Mouse (Mus musculus) stomach, postnatal 0 days (tissue): ENCODE measurements around the gene Ash1l. TPM values are rescaled to one million over a fixed set of nuclear protein-coding genes. Genes with fewer than 3 reads are reported as not detected.

ENCODE experiments used
- ATAC-seq: fragments of 200-750 bp; cut with Nextera tagmentation; 2 replicates; pipeline ENCODE4 v1.8.0; 2017; ENCODE audit not compliant: low FRiP score, low TSS enrichment
- DNase-seq: peaks from one replicate; pipeline ENCODE4 v3.0.0-alpha.2; 2016; ENCODE audit warnings: low spot score
- H3K27ac ChIP-seq: fragments of 300-500 bp; sonication (generic); replicated peaks from 2 replicates; pipeline ENCODE4 v1.5.1; 2014; ENCODE audit warnings: mild to moderate bottlenecking, control low read depth
- H3K27me3 ChIP-seq: fragments of 300-500 bp; sonication (generic); 2 replicates; pipeline ENCODE4 v1.6.1; 2014; ENCODE audit warnings: low read length; ENCODE audit not compliant: control insufficient read depth, insufficient read depth
- H3K36me3 ChIP-seq: fragments of 300-500 bp; sonication (generic); 2 replicates; pipeline ENCODE4 v1.6.1; 2014; ENCODE audit warnings: low read length, mixed read lengths; ENCODE audit not compliant: control insufficient read depth, insufficient read depth
- H3K4me1 ChIP-seq: fragments of 300-500 bp; sonication (generic); replicated peaks from 2 replicates; pipeline ENCODE4 v1.6.1; 2014; ENCODE audit warnings: antibody characterized with exemption; ENCODE audit not compliant: control insufficient read depth, insufficient read depth
- H3K4me2 ChIP-seq: fragments of 300-500 bp; sonication (generic); replicated peaks from 2 replicates; pipeline ENCODE4 v1.6.1; 2014; ENCODE audit warnings: low read depth, mild to moderate bottlenecking, control low read depth, moderate library complexity
- H3K4me3 ChIP-seq: fragments of 300-500 bp; sonication (generic); 2 replicates; pipeline ENCODE4 v1.5.1; 2014; ENCODE audit warnings: low read depth, low read length, control low read depth
- H3K9ac ChIP-seq: fragments of 300-500 bp; sonication (generic); 2 replicates; pipeline ENCODE4 v1.6.1; 2014; ENCODE audit warnings: mild to moderate bottlenecking, low read length, control low read depth, mixed read lengths
- H3K9me3 ChIP-seq: fragments of 300-500 bp; sonication (generic); 2 replicates; pipeline ENCODE4 v1.6.1; 2016; ENCODE audit warnings: low read length; ENCODE audit not compliant: control insufficient read depth
- CTCF ChIP-seq: IDR thresholded peaks from 2 replicates; pipeline ENCODE4 v1.5.1; 2016; ENCODE audit warnings: antibody characterized with exemption, low read depth, mild to moderate bottlenecking, moderate library complexity
- EP300 ChIP-seq: optimal IDR thresholded peaks from 2 replicates; pipeline ENCODE3; 2016; ENCODE audit warnings: antibody characterized with exemption
- WGBS: fragments of 180-500 bp; shearing (Covaris S2); extraction: QIAGEN DNeasy Blood & Tissue Kit; methylation state at CpG from one replicate; pipeline ENCODE4 v1.1.7; 2014; 5-methylcytosine and 5-hydroxymethylcytosine counted together
- polyA plus RNA-seq: library from polyadenylated mRNA; unstranded; fragments of >200 nt; fragmentation: Nextera tagmentation; extraction: Ambion mirVana; gene quantifications from 2 replicates; pipeline ENCODE4 v1.2.1, GENCODE M21; 2015

Ash1l gene
- polyA plus RNA-seq = 8.6 and 9.2 TPM in 2 replicates

GRCm38 (mm10) chr3:88950576-88951326, at the start of gene Ash1l, which contains the start of gene Dap3:
Gene Ash1l, plus strand, starts transcription at chr3:88950622.
Gene Dap3, minus strand, starts transcription at chr3:88951181.
- no peaks in the 10 kb centered on the region for H3K9me3 ChIP-seq
- H3K36me3 ChIP-seq = no peaks in the 10 kb centered on the region
- no peaks in the 10 kb centered on the region for H3K27me3 ChIP-seq
- peak within 1 kb of the TSS; percentile 100 for H3K27ac ChIP-seq
- H3K9ac ChIP-seq = peak within 1 kb of the TSS; percentile 94
- peak; percentile 57 for TF ChIP-seq CTCF
- TF ChIP-seq EP300 = no peak
- H3K4me1 ChIP-seq = no peaks in the 10 kb centered on the region
- peak within 1 kb of the TSS; percentile 72 for H3K4me2 ChIP-seq
- H3K4me3 ChIP-seq = peak within 1 kb of the TSS; percentile 82
- ATAC-seq = peak; percentile 82
- DNase-seq = peak; percentile 85
- under 1% methylated on average over 36 of the region's 64 CpGs for WGBS

- no peak for TF ChIP-seq CTCF
- no peak for TF ChIP-seq EP300
- ATAC-seq = no peak
Measured at GRCm38 (mm10) chr3:88904803-88905202, 45.6 kb upstream of the Ash1l start.

GRCm38 (mm10) chr3:88905209-88905608, 45.2 kb upstream of the Ash1l start:
- Histone ChIP-seq H3K27ac (no peak overlapping the region), H3K36me3 (peaks cover 44% of the 10 kb centered on the region), H3K27me3 (no peaks in the 10 kb centered on the region), H3K4me1 (no peaks in the 10 kb centered on the region), H3K9me3 (no peaks in the 10 kb centered on the region), H3K4me2 (no peak overlapping the region), H3K9ac (no peak overlapping the region), H3K4me3 (no peak overlapping the region)
- DNase-seq (no peak), ATAC-seq (no peak)
- TF ChIP-seq EP300 (no peak), CTCF (no peak)
- WGBS = 88% methylated on average over 6 of the region's 6 CpGs

More at GRCm38 (mm10) chr3:88904803-88905202, 45.6 kb upstream of the Ash1l start:
- H3K9me3 ChIP-seq = no peaks in the 10 kb centered on the region
- no peak overlapping the region for H3K9ac ChIP-seq
- peaks cover 44% of the 10 kb centered on the region for H3K36me3 ChIP-seq
- no peak overlapping the region for H3K4me3 ChIP-seq
- H3K4me2 ChIP-seq = no peak overlapping the region
- no peaks in the 10 kb centered on the region for H3K4me1 ChIP-seq
- H3K27me3 ChIP-seq = no peaks in the 10 kb centered on the region
- WGBS = 81% methylated on average over 3 of the region's 3 CpGs
- DNase-seq = no peak
- H3K27ac ChIP-seq = no peak overlapping the region

- peaks cover 49% of the 10 kb centered on the region for H3K36me3 ChIP-seq
- no peak overlapping the region for H3K4me3 ChIP-seq
- H3K9ac ChIP-seq = no peak overlapping the region
- ATAC-seq (no peak), DNase-seq (no peak)
- no peaks in the 10 kb centered on the region for H3K9me3 ChIP-seq
- WGBS = 94% methylated on average over 2 of the region's 2 CpGs
- H3K27ac ChIP-seq = no peak overlapping the region
- TF ChIP-seq CTCF (no peak), EP300 (no peak)
- H3K4me2 ChIP-seq = no peak overlapping the region
- H3K27me3 ChIP-seq = no peaks in the 10 kb centered on the region
- no peaks in the 10 kb centered on the region for H3K4me1 ChIP-seq
Measured at GRCm38 (mm10) chr3:88905741-88906140, 44.7 kb upstream of the Ash1l start.

GRCm38 (mm10) chr3:88906393-88907159, 43.8 kb upstream of the Ash1l start:
- Histone ChIP-seq H3K4me1 (no peaks in the 10 kb centered on the region), H3K27me3 (no peaks in the 10 kb centered on the region), H3K36me3 (peaks cover 52% of the 10 kb centered on the region), H3K4me3 (no peak overlapping the region), H3K9me3 (no peaks in the 10 kb centered on the region), H3K27ac (no peak overlapping the region), H3K4me2 (no peak overlapping the region), H3K9ac (no peak overlapping the region)
- DNase-seq = no peak
- TF ChIP-seq CTCF (no peak), EP300 (no peak)
- ATAC-seq = no peak
- WGBS = 79% methylated on average over 6 of the region's 6 CpGs
